Mouse (Mus musculus): ENCODE measurements around the gene Gm45711. TPM values are rescaled to one million over a fixed set of nuclear protein-coding genes. Genes with fewer than 3 reads are reported as not detected.
A peak's percentile ranks its signal among the peaks of the same experiment; 100 is the strongest.
"Not testable (repeated sequence)": the region's sequence is repeated elsewhere in the genome, so short reads cannot be mapped to it uniquely, and the experiment has no call there.

Gene Gm45711
- polyA plus RNA-seq, 1 experiment, result not detected

GRCm38 (mm10) chr8:104337890-104338289 is 28.0 kb upstream of the Gm45711 start:
- no peak overlapping the region for H3K27ac ChIP-seq (replicated peaks; ENCODE audit: low read depth, low read length)
- no peak overlapping the region for H3K4me3 ChIP-seq (ENCODE audit: insufficient read depth, low read depth, low read length)
- peaks cover 6% of the 10 kb centered on the region; the same call in 1 of the 2 replicates for H3K4me1 ChIP-seq (ENCODE audit: control insufficient read depth, insufficient read depth, insufficient read length, low read length)

GRCm38 (mm10) chr8:104336806-104337205 is 26.9 kb upstream of the Gm45711 start:
- no peak overlapping the region for H3K27ac ChIP-seq (replicated peaks; ENCODE audit: low read depth, low read length)

GRCm38 (mm10) chr8:104334196-104334595 is 24.3 kb upstream of the Gm45711 start:
- peak overlapping the region; percentile 90 for H3K27ac ChIP-seq (replicated peaks; ENCODE audit: low read depth, low read length)
- no peak overlapping the region for H3K4me3 ChIP-seq (ENCODE audit: insufficient read depth, low read depth, low read length)
- H3K4me1 ChIP-seq (ENCODE audit: control insufficient read depth, insufficient read depth, insufficient read length, low read length), result peaks cover 6% of the 10 kb centered on the region; the same call in 1 of the 2 replicates

More at GRCm38 (mm10) chr8:104336806-104337205, 26.9 kb upstream of the Gm45711 start:
- H3K4me3 ChIP-seq (ENCODE audit: insufficient read depth, low read depth, low read length), result no peak overlapping the region
- peaks cover 6% of the 10 kb centered on the region; the same call in 1 of the 2 replicates for H3K4me1 ChIP-seq (ENCODE audit: control insufficient read depth, insufficient read depth, insufficient read length, low read length)

GRCm38 (mm10) chr8:104333786-104334185 is 23.9 kb upstream of the Gm45711 start:
- Histone ChIP-seq H3K4me3 (ENCODE audit: insufficient read depth, low read depth, low read length) (no peak overlapping the region), H3K4me1 (ENCODE audit: control insufficient read depth, insufficient read depth, insufficient read length, low read length) (peaks cover 6% of the 10 kb centered on the region; the same call in 1 of the 2 replicates), H3K27ac (replicated peaks; ENCODE audit: low read depth, low read length) (peak overlapping the region; percentile 90)

DNA sequence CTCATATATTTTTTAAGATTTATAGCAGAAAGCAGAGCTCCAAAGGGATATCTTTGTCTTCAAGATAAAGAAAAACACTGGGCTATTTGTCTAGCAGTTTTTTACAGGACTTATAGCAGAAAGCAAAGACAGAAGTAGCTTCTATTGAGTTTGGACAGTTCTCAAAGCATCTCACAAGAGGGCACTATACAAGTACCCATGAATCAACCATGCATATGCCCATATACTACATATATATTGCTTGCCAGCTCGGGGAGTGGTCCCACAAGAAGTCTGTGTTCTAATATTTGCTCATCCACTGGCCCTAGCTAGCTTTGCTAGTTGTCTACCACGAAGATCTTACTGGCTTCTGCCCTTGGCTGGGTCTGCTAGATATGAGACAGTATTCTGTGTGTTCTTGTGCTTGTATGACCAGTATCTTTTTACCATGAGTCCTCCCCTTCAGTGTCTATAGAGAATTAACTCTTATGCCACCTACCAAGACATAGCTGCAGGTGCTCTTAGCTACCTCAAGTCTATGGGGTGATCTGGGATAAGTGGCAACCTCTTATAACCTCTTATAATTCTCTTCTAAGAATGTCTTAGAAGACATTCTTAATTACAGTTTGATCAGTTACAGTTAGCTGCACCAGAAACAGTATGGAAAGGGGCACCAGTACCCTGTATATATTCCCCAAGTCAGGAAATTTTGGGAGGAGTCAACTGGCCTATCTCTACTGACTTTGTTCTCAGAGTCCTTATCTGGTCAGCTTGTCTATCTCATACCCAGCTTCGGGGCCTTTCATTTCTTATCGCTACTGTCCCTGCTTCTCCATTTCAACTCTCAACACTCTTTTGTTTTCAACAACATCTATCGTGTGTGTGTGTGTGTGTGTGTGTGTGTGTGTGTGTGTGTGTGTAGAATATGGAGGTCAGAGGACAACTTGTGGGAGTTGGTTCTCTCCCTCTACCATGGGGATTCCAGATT is 23.1 kb upstream of the Gm45711 start:
- H3K4me3 ChIP-seq (ENCODE audit: insufficient read depth, low read depth, low read length), result no peak overlapping the region
- peaks cover 6% of the 10 kb centered on the region; the same call in 1 of the 2 replicates for H3K4me1 ChIP-seq (ENCODE audit: control insufficient read depth, insufficient read depth, insufficient read length, low read length)
- H3K27ac ChIP-seq (replicated peaks; ENCODE audit: low read depth, low read length), result peak overlapping the region; percentile 90

DNA sequence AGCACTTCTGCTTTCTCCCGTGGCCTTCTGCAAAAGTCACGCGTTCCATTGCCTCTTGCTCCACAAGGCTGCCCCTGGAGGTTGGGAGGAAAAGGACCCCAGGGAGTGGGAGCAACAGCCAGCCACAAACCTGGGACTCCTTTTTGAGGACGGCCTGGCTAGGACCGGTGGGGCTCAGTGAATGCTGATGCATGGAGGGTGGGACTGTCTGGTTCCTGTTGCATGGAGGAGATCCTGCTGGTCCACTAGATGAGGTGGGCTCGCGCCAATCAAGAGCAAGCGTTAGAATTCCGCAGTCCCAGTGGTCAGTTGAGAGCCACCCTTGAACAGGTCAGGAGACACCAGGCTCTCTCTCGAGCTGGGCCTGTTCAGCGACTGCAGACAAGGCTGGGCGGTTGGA is 12.0 kb upstream of the Gm45711 start, which contains the start of gene Cmtm2b:
Gene Cmtm2b (plus strand): TSS at position 301 of the 400 bp plus-strand sequence.
- H3K27ac ChIP-seq (replicated peaks; ENCODE audit: low read depth, low read length); H3K4me1 ChIP-seq (ENCODE audit: control insufficient read depth, insufficient read depth, insufficient read length, low read length): not testable (repeated sequence)

DNA sequence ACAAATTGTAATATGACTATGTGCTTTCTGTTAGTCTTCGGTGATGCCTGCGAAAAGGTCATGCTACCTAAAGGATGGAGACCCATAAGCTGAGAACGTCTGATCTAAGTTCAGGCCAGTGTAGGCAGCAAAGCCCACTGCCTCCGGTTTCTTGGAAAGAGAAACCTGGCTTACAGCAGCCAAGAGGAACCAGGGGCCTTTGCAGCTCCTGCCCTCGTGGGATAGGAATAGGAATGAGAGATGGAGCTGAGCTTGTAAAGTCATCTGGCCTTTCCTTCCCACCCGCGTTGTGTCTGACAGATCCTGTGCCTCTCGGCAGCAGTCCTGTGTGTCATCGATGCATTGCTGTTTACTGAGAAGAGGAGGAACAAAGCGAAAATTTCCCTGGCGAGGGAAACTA is 11.4 kb upstream of the Gm45711 start, which contains the start of gene Gm11020:
Gene Gm11020 (plus strand): TSS at position 301 of the 400 bp plus-strand sequence.
- not testable (repeated sequence) for H3K4me3 ChIP-seq (ENCODE audit: insufficient read depth, low read depth, low read length); H3K4me1 ChIP-seq (ENCODE audit: control insufficient read depth, insufficient read depth, insufficient read length, low read length); H3K27ac ChIP-seq (replicated peaks; ENCODE audit: low read depth, low read length)

More for the DNA sequence above, 12.0 kb upstream of the Gm45711 start, which contains the start of gene Cmtm2b:
- not testable (repeated sequence) for H3K4me3 ChIP-seq (ENCODE audit: insufficient read depth, low read depth, low read length)

DNA sequence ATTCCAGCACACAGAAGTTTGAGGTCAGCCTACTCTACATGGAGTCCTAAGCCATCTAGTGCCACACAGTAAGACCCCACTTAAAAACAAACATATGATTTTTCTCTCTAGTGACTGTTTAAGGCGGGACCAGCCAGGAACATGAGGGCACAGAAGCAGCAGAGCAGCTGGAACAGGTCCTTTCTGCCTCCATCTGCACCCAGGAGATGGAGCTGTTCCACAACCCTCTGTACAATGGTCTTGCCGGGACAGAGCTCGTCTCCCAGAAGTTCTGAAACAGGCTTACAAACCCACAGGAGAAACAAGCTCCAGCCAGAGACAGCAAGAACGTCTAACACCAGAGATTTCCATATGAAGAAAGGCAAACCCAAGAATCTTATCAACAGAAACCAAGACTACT is 3.4 kb upstream of the Gm45711 start:
- Histone ChIP-seq H3K4me3 (ENCODE audit: insufficient read depth, low read depth, low read length) (no peak overlapping the region), H3K4me1 (ENCODE audit: control insufficient read depth, insufficient read depth, insufficient read length, low read length) (no peaks in the 10 kb centered on the region), H3K27ac (replicated peaks; ENCODE audit: low read depth, low read length) (no peak overlapping the region)

DNA sequence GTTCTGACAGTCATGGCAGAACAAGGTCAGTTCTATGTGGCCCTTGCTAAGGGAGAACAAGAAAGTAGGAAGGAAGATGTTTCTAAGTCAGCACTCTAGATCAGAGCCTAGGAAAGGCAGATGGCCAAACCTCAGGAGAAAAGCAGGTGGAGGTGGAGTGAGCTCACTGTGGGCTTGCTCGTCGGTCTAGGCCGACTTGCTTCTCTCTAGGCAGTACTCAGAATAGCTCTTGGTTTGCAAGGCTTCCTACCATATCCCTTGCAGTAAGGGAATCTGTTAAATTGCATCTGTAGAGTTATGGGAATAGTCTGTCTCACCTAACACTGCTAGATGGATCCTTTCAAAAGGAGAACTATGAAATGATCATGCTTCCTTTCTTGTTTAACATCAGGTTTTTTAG is 2.1 kb upstream of the Gm45711 start:
- H3K27ac ChIP-seq (replicated peaks; ENCODE audit: low read depth, low read length); H3K4me1 ChIP-seq (ENCODE audit: control insufficient read depth, insufficient read depth, insufficient read length, low read length); H3K4me3 ChIP-seq (ENCODE audit: insufficient read depth, low read depth, low read length): not testable (repeated sequence)

GRCm38 (mm10) chr8:104308341-104308740 is 1.5 kb downstream of the Gm45711 start:
- H3K27ac ChIP-seq (replicated peaks; ENCODE audit: low read depth, low read length); H3K4me1 ChIP-seq (ENCODE audit: control insufficient read depth, insufficient read depth, insufficient read length, low read length); H3K4me3 ChIP-seq (ENCODE audit: insufficient read depth, low read depth, low read length): not testable (repeated sequence)

GRCm38 (mm10) chr8:104304962-104305361 is 4.9 kb downstream of the Gm45711 start:
- no peaks in the 10 kb centered on the region for H3K4me1 ChIP-seq (ENCODE audit: control insufficient read depth, insufficient read depth, insufficient read length, low read length)

DNA sequence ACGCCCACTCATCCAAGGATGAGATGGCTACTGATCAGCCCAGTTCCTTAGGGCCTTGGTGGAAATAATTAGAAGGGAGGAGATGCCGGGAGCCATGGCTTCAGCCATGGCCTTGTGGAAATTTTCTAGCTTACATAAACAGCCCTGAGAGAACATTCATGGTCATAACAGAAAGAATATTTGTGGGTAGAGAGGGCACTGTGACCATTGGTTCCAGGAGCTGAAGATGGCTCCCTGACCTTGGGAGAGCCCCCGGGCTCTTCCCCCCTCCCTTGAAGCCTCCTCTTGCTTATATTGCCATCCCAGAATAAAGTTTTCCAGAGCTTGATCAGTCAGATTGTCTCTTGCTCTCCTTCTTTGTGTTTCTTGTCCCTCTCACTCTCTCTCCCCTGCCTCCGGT is 7.3 kb downstream of the Gm45711 start:
- not testable (repeated sequence) for H3K4me3 ChIP-seq (ENCODE audit: insufficient read depth, low read depth, low read length); H3K27ac ChIP-seq (replicated peaks; ENCODE audit: low read depth, low read length); H3K4me1 ChIP-seq (ENCODE audit: control insufficient read depth, insufficient read depth, insufficient read length, low read length)

More at GRCm38 (mm10) chr8:104304962-104305361, 4.9 kb downstream of the Gm45711 start:
- Histone ChIP-seq H3K4me3 (ENCODE audit: insufficient read depth, low read depth, low read length) (no peak overlapping the region), H3K27ac (replicated peaks; ENCODE audit: low read depth, low read length) (no peak overlapping the region)

- not testable (repeated sequence) for H3K27ac ChIP-seq (replicated peaks; ENCODE audit: low read depth, low read length); H3K4me3 ChIP-seq (ENCODE audit: insufficient read depth, low read depth, low read length); H3K4me1 ChIP-seq (ENCODE audit: control insufficient read depth, insufficient read depth, insufficient read length, low read length)
Observed at GRCm38 (mm10) chr8:104301577-104301976, 8.3 kb downstream of the Gm45711 start.

DNA sequence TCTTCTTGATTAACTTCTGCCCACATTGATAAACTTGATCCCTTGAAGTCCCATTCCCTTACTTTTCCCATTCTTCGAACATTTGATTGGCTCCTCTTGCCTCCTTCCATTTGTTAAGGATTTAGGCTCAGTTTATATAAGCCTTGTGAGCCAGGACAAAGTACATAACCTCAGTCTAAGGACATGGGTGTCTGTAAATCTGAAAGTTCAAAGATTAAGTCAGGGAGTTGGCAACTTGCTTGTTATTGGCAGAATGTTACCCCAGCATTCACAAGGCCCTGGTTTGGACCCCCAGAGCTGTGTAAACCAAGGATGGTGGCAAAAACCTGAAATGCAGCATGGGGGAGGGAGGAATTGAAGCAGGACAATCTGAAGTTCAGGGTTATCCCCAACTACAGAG is 15.5 kb downstream of the Gm45711 start:
- no peaks in the 10 kb centered on the region for H3K4me1 ChIP-seq (ENCODE audit: control insufficient read depth, insufficient read depth, insufficient read length, low read length)
- no peak overlapping the region for H3K27ac ChIP-seq (replicated peaks; ENCODE audit: low read depth, low read length)
- no peak overlapping the region for H3K4me3 ChIP-seq (ENCODE audit: insufficient read depth, low read depth, low read length)

DNA sequence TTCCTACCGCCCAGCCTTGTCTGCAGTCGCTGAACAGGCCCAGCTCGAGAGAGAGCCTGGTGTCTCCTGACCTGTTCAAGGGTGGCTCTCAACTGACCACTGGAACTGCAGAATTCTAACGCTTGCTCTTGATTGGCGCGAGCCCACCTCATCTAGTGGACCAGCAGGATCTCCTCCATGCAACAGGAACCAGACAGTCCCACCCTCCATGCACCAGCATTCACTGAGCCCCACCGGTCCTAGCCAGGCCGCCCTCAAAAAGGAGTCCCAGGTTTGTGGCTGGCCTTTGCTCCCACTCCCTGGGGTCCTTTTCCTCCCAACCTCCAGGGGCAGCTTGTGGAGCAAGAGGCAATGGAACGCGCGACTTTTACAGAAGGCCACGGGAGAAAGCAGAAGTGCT is 16.8 kb downstream of the Gm45711 start, which contains the start of gene Cmtm2a:
Gene Cmtm2a (minus strand): TSS at position 101 of the 400 bp plus-strand sequence.
- H3K27ac ChIP-seq (replicated peaks; ENCODE audit: low read depth, low read length); H3K4me1 ChIP-seq (ENCODE audit: control insufficient read depth, insufficient read depth, insufficient read length, low read length); H3K4me3 ChIP-seq (ENCODE audit: insufficient read depth, low read depth, low read length): not testable (repeated sequence)

Measured in brown adipose tissue, adult 24 weeks (tissue).